Mouse (Mus musculus) liver, embryonic 16.5 days (tissue): ENCODE data around the gene Olfr1151. TPM values are rescaled to one million over a fixed set of nuclear protein-coding genes. Genes with fewer than 3 reads are reported as not detected.

Experiments used
- ATAC-seq: fragments of 200-750 bp; cut with Nextera tagmentation; 2 replicates; pipeline ENCODE4 v1.8.0; 2017; ENCODE audit warnings: low read depth, mild to moderate bottlenecking, moderate number of reproducible peaks, moderate library complexity
- H3K27ac ChIP-seq: fragments of 300-500 bp; sonication (generic); 2 replicates; pipeline ENCODE4 v1.5.1; 2014; ENCODE audit warnings: mild to moderate bottlenecking, low read length
- H3K27me3 ChIP-seq: fragments of 300-500 bp; sonication (generic); 2 replicates; pipeline ENCODE4 v1.6.1; 2014; ENCODE audit warnings: low read depth, low read length, mixed read lengths; ENCODE audit not compliant: control insufficient read depth, insufficient read depth
- H3K36me3 ChIP-seq: fragments of 300-500 bp; sonication (generic); 2 replicates; pipeline ENCODE4 v1.6.1; 2014; ENCODE audit warnings: mild to moderate bottlenecking; ENCODE audit not compliant: control insufficient read depth, insufficient read depth
- H3K4me1 ChIP-seq: fragments of 300-500 bp; sonication (generic); 2 replicates; pipeline ENCODE4 v1.6.1; 2014; ENCODE audit warnings: low read depth, low read length, mixed read lengths; ENCODE audit not compliant: control insufficient read depth
- H3K4me2 ChIP-seq: fragments of 300-500 bp; sonication (generic); 2 replicates; pipeline ENCODE4 v1.6.1; 2014; ENCODE audit warnings: low read depth, low read length, mixed read lengths
- H3K4me3 ChIP-seq: fragments of 300-500 bp; sonication (generic); 2 replicates; pipeline ENCODE4 v1.5.1; 2014; ENCODE audit warnings: low read depth, mild to moderate bottlenecking, low read length
- H3K9ac ChIP-seq: fragments of 300-500 bp; sonication (generic); 2 replicates; pipeline ENCODE4 v1.6.1; 2014; ENCODE audit warnings: low read depth, low read length
- H3K9me3 ChIP-seq: fragments of 300-500 bp; sonication (generic); replicated peaks from 2 replicates; pipeline ENCODE4 v1.6.1; 2016; ENCODE audit warnings: low read length; ENCODE audit not compliant: control insufficient read depth
- WGBS: fragments of 180-500 bp; shearing (Covaris S2); extraction: QIAGEN DNeasy Blood & Tissue Kit; methylation state at CpG from one replicate; pipeline ENCODE4 v1.1.7; 2014; ENCODE audit not compliant: insufficient replicate concordance; 5-methylcytosine and 5-hydroxymethylcytosine counted together
- polyA plus RNA-seq: library from polyadenylated mRNA; unstranded; fragments of >200 nt; fragmentation: Nextera tagmentation; extraction: Ambion mirVana; gene quantifications from 2 replicates; pipeline ENCODE4 v1.2.1, GENCODE M21; 2015

Gene Olfr1151
- polyA plus RNA-seq, result not detected in 2 replicates

DNA sequence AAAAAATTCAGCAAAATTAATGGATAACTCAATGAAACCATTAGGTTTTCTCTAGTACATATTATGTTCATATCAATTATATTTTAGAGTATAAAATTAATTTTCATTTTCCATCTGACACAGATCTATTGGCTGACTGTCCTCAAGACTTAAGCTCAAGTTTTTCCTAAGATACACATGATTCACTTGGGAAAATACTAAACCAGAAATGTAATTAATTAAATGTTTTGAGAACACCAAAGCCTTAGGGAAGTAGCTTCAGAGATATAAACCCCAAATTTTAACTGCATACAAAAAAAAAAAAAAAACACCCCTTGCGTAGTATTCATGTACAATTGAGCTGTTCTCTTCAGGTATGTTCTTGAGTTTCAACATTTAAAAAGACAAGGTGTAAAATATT, at the start of gene Olfr1151:
Gene Olfr1151, plus strand, starts transcription at position 301 of the 400 bp plus-strand sequence.
- Histone ChIP-seq H3K9ac (no peak within 1 kb of the TSS), H3K4me1 (no peaks in the 10 kb centered on the region), H3K27ac (no peak within 1 kb of the TSS), H3K4me3 (no peak within 1 kb of the TSS), H3K27me3 (no peaks in the 10 kb centered on the region), H3K36me3 (no peaks in the 10 kb centered on the region), H3K9me3 (no peaks in the 10 kb centered on the region; the same call in 1 of the 2 replicates), H3K4me2 (no peak within 1 kb of the TSS)
- WGBS, result 67% methylated on average over 1 of the region's 1 CpGs
- no peak for ATAC-seq

DNA sequence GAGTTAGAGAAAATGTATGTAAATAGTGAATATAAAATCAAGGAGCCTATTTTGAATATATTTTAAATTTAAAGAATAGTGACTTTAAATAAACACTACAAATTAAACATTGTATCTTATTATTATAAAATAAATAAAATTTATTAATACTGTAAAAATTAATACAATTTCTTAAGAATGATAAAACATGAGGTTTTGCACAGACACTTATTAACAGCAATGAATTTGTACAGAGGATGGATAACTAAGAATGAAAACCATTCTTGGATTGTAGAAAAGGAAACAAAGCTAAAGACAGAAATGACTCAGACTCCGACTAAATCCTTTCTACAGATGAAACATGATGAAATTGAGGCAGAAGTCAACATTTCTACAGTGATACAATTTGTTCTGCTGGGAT, 46.1 kb upstream of the Olfr1151 start, which contains the start of gene Olfr1145:
Gene Olfr1145, plus strand, starts transcription at position 301 of the 400 bp plus-strand sequence.
- no peak within 1 kb of the TSS for H3K4me3 ChIP-seq
- no peak within 1 kb of the TSS for H3K27ac ChIP-seq
- H3K36me3 ChIP-seq, result no peaks in the 10 kb centered on the region
- H3K27me3 ChIP-seq, result no peaks in the 10 kb centered on the region
- 46% methylated on average over 1 of the region's 1 CpGs for WGBS
- no peak within 1 kb of the TSS for H3K4me2 ChIP-seq
- ATAC-seq, result no peak
- H3K9ac ChIP-seq, result no peak within 1 kb of the TSS
- no peaks in the 10 kb centered on the region for H3K9me3 ChIP-seq
- no peaks in the 10 kb centered on the region for H3K4me1 ChIP-seq

DNA sequence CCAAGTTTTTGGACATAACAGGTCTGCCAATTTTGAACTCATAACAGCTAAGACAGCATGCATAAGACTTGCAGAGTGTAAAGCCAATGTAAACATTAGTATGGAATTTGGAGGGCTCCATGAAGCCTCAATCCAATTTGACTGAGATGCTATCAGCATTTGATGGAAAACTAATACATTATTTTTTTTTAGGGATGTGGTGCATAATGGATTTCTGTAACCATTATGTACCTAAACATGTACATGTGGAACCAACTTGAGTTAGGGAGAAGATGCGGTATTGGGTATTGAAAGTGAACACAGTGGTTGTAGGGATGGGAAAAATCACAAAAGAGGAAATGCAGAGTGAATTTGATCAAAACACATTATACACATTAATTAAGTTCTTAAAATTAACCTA, 25.4 kb upstream of the Olfr1151 start, which contains the start of gene Olfr1148:
Gene Olfr1148, plus strand, starts transcription at position 301 of the 400 bp plus-strand sequence.
- no peak within 1 kb of the TSS for H3K27ac ChIP-seq
- H3K4me2 ChIP-seq, result no peak within 1 kb of the TSS
- no peak within 1 kb of the TSS for H3K9ac ChIP-seq
- no peak for ATAC-seq
- no peaks in the 10 kb centered on the region for H3K27me3 ChIP-seq
- no peaks in the 10 kb centered on the region for H3K4me1 ChIP-seq
- 64% methylated on average over 1 of the region's 1 CpGs for WGBS
- H3K4me3 ChIP-seq, result no peak within 1 kb of the TSS
- H3K9me3 ChIP-seq, result no peaks in the 10 kb centered on the region
- H3K36me3 ChIP-seq, result no peaks in the 10 kb centered on the region

DNA sequence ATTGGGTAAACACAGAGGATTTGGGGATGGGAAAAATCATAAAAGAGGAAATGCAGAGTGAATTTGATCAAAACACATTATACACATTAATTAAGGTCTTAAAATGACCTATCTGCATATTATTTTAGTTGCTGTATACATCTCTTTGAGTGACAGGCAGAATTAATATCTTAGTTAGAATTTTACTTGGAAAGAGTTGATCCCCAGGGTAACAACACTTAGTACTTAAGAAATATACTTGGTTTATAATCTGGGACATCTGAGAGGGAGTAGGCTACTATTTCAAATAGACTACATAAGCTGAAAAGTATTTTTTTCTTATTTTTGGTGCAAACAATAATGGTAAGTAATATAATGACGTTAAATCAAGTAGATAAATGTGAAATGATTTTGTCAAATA, 12.0 kb upstream of the Olfr1151 start, which contains the start of gene Olfr1150-ps1:
Gene Olfr1150-ps1, plus strand, starts transcription at position 301 of the 400 bp plus-strand sequence.
- H3K9ac ChIP-seq, result no peak within 1 kb of the TSS
- 53% methylated on average over 1 of the region's 1 CpGs for WGBS
- no peak for ATAC-seq

DNA sequence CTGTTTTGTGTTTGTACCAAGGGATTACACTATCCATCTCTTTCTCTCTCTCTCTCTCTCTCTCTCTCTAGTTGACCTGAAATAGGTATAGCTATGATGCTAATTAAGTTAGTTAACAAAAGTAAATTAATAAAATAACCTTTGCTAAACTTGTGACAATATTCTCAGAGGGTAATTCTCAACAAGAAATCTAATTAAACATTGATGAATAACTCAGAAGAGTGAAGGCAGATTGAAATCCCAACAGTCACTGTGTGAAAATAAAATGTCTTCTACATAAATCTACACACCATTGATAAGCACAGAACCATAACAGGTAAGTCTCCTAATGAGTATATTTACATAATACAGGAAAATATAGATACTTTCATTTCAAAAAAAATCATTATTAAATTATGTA, 10.5 kb downstream of the Olfr1151 start, which contains the start of gene Olfr1152:
Gene Olfr1152, plus strand, starts transcription at position 301 of the 400 bp plus-strand sequence.
- no peak within 1 kb of the TSS for H3K4me3 ChIP-seq
- no peak within 1 kb of the TSS for H3K9ac ChIP-seq
- no peaks in the 10 kb centered on the region for H3K27me3 ChIP-seq
- no peaks in the 10 kb centered on the region for H3K36me3 ChIP-seq
- H3K4me2 ChIP-seq, result no peak within 1 kb of the TSS
- no peak for ATAC-seq
- no peaks in the 10 kb centered on the region for H3K4me1 ChIP-seq
- H3K27ac ChIP-seq, result no peak within 1 kb of the TSS
- H3K9me3 ChIP-seq, result no peaks in the 10 kb centered on the region

More for the DNA sequence above, 12.0 kb upstream of the Olfr1151 start, which contains the start of gene Olfr1150-ps1:
- Histone ChIP-seq H3K4me1 (no peaks in the 10 kb centered on the region), H3K27me3 (no peaks in the 10 kb centered on the region), H3K4me2 (no peak within 1 kb of the TSS), H3K36me3 (no peaks in the 10 kb centered on the region), H3K27ac (no peak within 1 kb of the TSS), H3K4me3 (no peak within 1 kb of the TSS), H3K9me3 (no peaks in the 10 kb centered on the region)

DNA sequence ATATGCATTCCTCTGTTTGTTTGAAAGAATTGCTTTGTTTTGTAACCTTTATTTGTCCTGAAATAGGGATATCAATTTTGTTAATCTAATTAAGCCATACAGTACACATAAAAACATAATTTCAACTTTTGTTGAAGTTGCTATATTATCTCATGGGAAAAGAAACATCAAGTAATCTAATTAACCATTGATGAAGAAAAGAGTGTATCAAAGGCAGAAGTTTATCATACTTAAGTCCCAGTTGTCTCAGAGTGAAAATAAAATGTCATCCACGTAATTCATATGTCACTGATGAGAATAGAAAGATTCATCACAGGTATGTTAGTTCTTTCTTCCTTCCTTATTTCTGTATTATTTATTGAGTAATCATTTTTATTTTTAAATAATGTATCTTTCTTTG, 39.0 kb downstream of the Olfr1151 start, which contains the start of gene Olfr1153:
Gene Olfr1153, plus strand, starts transcription at position 301 of the 400 bp plus-strand sequence.
- Histone ChIP-seq H3K4me3 (no peak within 1 kb of the TSS), H3K9ac (no peak within 1 kb of the TSS), H3K9me3 (no peaks in the 10 kb centered on the region), H3K4me1 (no peaks in the 10 kb centered on the region), H3K27me3 (no peaks in the 10 kb centered on the region), H3K27ac (no peak within 1 kb of the TSS), H3K4me2 (no peak within 1 kb of the TSS), H3K36me3 (no peaks in the 10 kb centered on the region)
- 51% methylated on average over 1 of the region's 1 CpGs for WGBS
- no peak for ATAC-seq

DNA sequence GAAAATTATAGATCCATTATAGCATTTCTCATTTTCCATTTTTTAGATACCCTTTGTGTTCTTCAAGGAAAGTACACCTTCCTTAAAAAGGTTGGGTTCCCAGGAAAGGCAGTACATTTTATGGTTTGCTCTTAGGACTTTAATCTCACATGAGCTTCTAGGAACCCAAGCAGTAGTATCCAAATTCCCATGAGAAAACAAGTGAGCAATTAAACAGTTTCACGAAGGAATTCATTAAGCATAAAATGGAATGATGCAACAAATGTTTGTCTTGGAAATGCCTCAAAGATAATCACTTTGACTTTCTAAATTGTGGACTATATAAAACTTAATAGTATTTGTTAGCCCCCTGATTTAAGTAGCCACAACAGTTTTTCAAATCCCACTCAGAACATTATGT, 49.4 kb downstream of the Olfr1151 start, which contains the start of gene Olfr1154:
Gene Olfr1154, minus strand, starts transcription at position 101 of the 400 bp plus-strand sequence.
- Histone ChIP-seq H3K9me3 (no peaks in the 10 kb centered on the region), H3K9ac (no peak within 1 kb of the TSS), H3K27me3 (no peaks in the 10 kb centered on the region), H3K36me3 (no peaks in the 10 kb centered on the region), H3K4me1 (no peaks in the 10 kb centered on the region), H3K27ac (no peak within 1 kb of the TSS), H3K4me3 (no peak within 1 kb of the TSS), H3K4me2 (no peak within 1 kb of the TSS)
- 57% methylated on average over 1 of the region's 1 CpGs for WGBS
- no peak for ATAC-seq

Other genes starting within 250 kb of the Olfr1151 start
- gene Olfr1130, start 249.7 kb upstream of the Olfr1151 start, polyA plus RNA-seq, result not detected in 2 replicates
- gene Olfr1131, start 228.8 kb upstream of the Olfr1151 start, polyA plus RNA-seq, result not detected in 2 replicates
- gene Olfr1132, start 218.3 kb upstream of the Olfr1151 start, polyA plus RNA-seq, result not detected in 2 replicates
- not detected in 2 replicates for gene Olfr1133, start 208.5 kb upstream of the Olfr1151 start, polyA plus RNA-seq
- not detected in 2 replicates for gene Olfr1134, start 197.4 kb upstream of the Olfr1151 start, polyA plus RNA-seq
- gene Olfr1135, start 182.2 kb upstream of the Olfr1151 start, polyA plus RNA-seq, result not detected in 2 replicates
- gene Olfr1136, start 161.9 kb upstream of the Olfr1151 start, polyA plus RNA-seq, result not detected in 2 replicates
- not detected in 2 replicates for gene Olfr1137, start 142.7 kb upstream of the Olfr1151 start, polyA plus RNA-seq
- not detected in 2 replicates for gene Olfr1138, start 115.9 kb upstream of the Olfr1151 start, polyA plus RNA-seq
- gene Olfr1140, start 112.1 kb upstream of the Olfr1151 start, polyA plus RNA-seq, result not detected in 2 replicates
- gene Olfr1141, start 101.9 kb upstream of the Olfr1151 start, polyA plus RNA-seq, result not detected in 2 replicates
- not detected in 2 replicates for gene Olfr152, start 76.4 kb upstream of the Olfr1151 start, polyA plus RNA-seq
- not detected in 2 replicates for gene Olfr1143, start 55.3 kb upstream of the Olfr1151 start, polyA plus RNA-seq
- gene Olfr1145, start 46.0 kb upstream of the Olfr1151 start, polyA plus RNA-seq, result not detected in 2 replicates
- gene Olfr1148, start 25.3 kb upstream of the Olfr1151 start, polyA plus RNA-seq, result not detected in 2 replicates
- not detected in 2 replicates for gene Olfr1150-ps1, start 11.9 kb upstream of the Olfr1151 start, polyA plus RNA-seq
- gene Olfr1152, start 10.6 kb downstream of the Olfr1151 start, polyA plus RNA-seq, result not detected in 2 replicates
- gene Olfr1153, start 39.1 kb downstream of the Olfr1151 start, polyA plus RNA-seq, result not detected in 2 replicates
- not detected in 2 replicates for gene Olfr1154, start 49.3 kb downstream of the Olfr1151 start, polyA plus RNA-seq
- gene Olfr1155, start 89.3 kb downstream of the Olfr1151 start, polyA plus RNA-seq, result not detected in 2 replicates
- not detected in 2 replicates for gene Olfr1156, start 97.2 kb downstream of the Olfr1151 start, polyA plus RNA-seq
- gene Olfr1157, start 112.4 kb downstream of the Olfr1151 start, polyA plus RNA-seq, result not detected in 2 replicates
- gene Olfr74, start 118.8 kb downstream of the Olfr1151 start, polyA plus RNA-seq, result not detected in 2 replicates
- not detected in 2 replicates for gene Olfr1158, start 134.3 kb downstream of the Olfr1151 start, polyA plus RNA-seq
- gene Olfr1160, start 152.4 kb downstream of the Olfr1151 start, polyA plus RNA-seq, result not detected in 2 replicates
- not detected in 2 replicates for gene Olfr1161, start 166.9 kb downstream of the Olfr1151 start, polyA plus RNA-seq
- gene Olfr73, start 181.8 kb downstream of the Olfr1151 start, polyA plus RNA-seq, result not detected in 2 replicates
- not detected in 2 replicates for gene Olfr1162, start 195.3 kb downstream of the Olfr1151 start, polyA plus RNA-seq
- gene Olfr1163, start 216.0 kb downstream of the Olfr1151 start, polyA plus RNA-seq, result not detected in 2 replicates
- not detected in 2 replicates for gene Olfr1164, start 238.1 kb downstream of the Olfr1151 start, polyA plus RNA-seq